Mouse (Mus musculus): Measurements from ENCODE around the gene Pla2g3. TPM values are rescaled to one million over a fixed set of nuclear protein-coding genes. Genes with fewer than 3 reads are reported as not detected.

The Pla2g3 gene
- polyA plus RNA-seq, 1 experiment from 2014 or later, result 0.22 TPM

DNA sequence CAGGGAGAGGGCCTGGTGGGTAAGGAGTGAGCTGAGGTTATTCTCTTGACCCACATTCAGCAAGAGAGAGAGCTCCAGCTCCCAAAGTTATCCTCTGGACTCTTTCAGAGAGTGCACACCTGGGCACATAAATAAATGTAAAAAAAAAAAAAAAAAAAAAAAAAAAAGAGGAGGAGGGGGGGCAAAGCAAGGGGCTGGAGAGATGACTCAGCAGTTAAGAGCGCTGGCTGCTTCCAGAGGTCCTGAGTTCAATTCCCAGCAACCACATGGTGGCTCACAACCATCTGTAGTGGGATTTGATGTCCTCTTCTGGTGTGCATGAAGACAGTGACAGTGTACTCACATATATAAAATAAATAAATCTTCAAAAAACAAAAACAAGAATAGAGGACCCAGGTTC, 9.2 kb downstream of the Pla2g3 start:
- no peak overlapping the region for H3K9ac ChIP-seq
- peaks cover under 1% of the 10 kb centered on the region; the same call in 1 of the 2 replicates for H3K27me3 ChIP-seq
- no peaks in the 10 kb centered on the region for H3K4me1 ChIP-seq
- no peaks in the 10 kb centered on the region for H3K36me3 ChIP-seq
- 100% methylated on average over 1 of the region's 1 CpGs for WGBS
- no peak overlapping the region for H3K4me2 ChIP-seq (replicated peaks)
- ATAC-seq (ENCODE audit: low FRiP score, low read depth), result no peak
- H3K27ac ChIP-seq, result no peak overlapping the region
- H3K4me3 ChIP-seq, result no peak overlapping the region
- no peaks in the 10 kb centered on the region for H3K9me3 ChIP-seq

DNA sequence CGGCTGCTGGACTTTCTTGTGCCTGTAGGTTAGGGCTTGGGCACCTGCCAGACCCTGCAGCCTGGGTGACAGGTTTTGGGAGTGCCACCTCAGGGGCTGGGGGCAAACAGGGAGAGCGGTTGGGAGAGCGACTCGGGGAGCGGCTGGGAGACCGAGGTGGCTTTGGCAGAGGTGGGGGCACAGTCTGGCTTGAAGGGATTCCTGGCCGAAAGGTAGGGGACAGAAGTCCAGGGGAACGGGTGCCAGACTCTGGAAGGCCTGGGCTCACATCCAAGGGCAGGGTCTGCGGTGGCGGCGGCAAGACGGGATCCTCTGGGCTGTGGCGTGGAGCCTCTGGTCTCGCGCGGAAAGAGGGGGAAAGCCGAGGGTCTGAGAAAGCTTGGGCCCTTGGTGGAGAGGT, 14.0 kb downstream of the Pla2g3 start:
- Histone ChIP-seq H3K9me3 (no peaks in the 10 kb centered on the region), H3K27me3 (peaks cover 5% of the 10 kb centered on the region; the same call in 1 of the 2 replicates), H3K36me3 (no peaks in the 10 kb centered on the region), H3K9ac (no peak overlapping the region), H3K4me2 (replicated peaks) (no peak overlapping the region), H3K4me1 (no peaks in the 10 kb centered on the region), H3K27ac (no peak overlapping the region), H3K4me3 (no peak overlapping the region)
- 79% methylated on average over 17 of the region's 17 CpGs for WGBS
- no peak for ATAC-seq (ENCODE audit: low FRiP score, low read depth)

DNA sequence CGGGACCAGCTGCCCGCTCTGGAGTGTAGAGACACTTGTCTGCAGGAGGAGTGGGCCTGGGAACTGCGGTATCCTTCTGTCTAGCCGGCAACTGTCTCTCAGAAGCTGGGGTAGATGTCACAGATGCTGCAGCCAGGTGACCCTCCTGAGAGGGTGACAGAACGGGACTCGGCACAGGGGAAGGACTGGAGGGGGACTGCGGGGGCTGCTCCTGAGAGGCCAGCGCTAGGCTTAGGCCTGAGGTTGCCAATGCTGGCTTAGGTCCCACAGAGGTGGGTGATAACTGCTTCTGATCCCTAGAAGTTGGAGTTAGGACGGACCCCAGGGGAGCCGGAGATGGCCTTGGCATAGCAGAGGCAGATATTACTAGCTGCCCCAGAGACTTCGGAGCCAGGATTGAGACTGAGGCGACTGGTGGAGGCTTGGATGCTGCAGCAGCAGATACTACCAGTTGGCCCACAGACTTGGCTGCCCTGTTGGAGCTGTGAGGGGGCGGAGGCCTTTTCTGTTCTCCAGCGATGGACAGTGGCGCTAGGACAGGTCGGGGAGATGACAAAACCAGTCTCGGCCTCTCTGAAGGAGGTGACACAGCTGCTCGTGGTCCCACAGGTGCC, 14.5 kb downstream of the Pla2g3 start:
- WGBS, result 78% methylated on average over 18 of the region's 18 CpGs
- Histone ChIP-seq H3K9me3 (no peaks in the 10 kb centered on the region), H3K4me1 (no peaks in the 10 kb centered on the region), H3K4me3 (no peak overlapping the region), H3K27me3 (peaks cover 5% of the 10 kb centered on the region; the same call in 1 of the 2 replicates), H3K4me2 (replicated peaks) (no peak overlapping the region), H3K27ac (no peak overlapping the region), H3K36me3 (no peaks in the 10 kb centered on the region), H3K9ac (no peak overlapping the region)
- ATAC-seq (ENCODE audit: low FRiP score, low read depth), result no peak

DNA sequence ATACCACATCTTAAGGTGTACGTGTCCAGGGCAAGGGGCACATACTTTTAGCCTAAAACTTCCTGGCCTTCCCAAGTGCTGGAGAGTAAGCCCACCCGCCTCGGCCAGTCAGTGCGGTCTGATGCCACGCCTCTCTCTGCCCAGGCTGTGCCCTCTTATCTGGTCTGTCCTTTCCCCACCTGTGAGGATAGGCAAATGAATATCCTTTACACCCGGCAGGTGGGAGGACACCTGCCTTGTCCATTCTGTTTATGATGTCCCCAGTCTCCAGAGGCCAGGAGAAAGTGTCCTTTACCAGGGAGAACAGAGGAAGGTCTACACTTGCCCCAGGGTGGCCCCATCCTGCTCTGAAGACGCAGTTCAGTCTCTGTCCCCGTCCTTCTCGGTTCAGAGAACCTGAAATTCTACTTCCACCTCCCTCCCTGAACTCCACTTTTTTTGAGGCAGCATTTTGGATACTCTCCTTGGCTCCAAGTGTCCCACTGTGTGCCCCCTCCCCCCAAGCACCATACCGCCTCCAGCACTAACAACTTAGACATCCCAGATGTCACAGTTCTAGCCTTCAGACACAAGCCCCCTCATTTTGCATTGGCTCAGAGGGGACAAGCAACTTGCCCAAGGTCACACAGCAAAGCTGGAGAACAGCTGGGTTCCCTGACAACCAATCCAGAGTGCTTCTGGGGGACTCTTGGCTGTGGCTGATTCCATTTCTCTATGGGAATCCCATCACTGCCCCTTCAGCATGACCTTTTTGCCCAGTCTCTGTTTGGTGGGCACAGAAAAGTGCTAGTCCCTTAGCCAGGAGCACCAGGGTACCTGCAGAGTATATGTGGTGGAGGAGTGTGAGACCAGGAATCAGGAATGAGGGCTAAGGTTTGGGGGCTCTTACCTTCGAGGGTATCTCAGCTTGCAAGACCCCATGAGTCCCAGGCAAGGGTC, 15.9 kb downstream of the Pla2g3 start:
- no peak overlapping the region for H3K9ac ChIP-seq
- no peak overlapping the region for H3K4me2 ChIP-seq (replicated peaks)
- H3K9me3 ChIP-seq, result no peaks in the 10 kb centered on the region
- no peak overlapping the region for H3K4me3 ChIP-seq
- no peak overlapping the region for H3K27ac ChIP-seq
- no peak for ATAC-seq (ENCODE audit: low FRiP score, low read depth)
- no peaks in the 10 kb centered on the region for H3K4me1 ChIP-seq
- no peaks in the 10 kb centered on the region for H3K36me3 ChIP-seq
- 63% methylated on average over 11 of the region's 11 CpGs for WGBS
- H3K27me3 ChIP-seq, result peaks cover 5% of the 10 kb centered on the region; the same call in 1 of the 2 replicates

DNA sequence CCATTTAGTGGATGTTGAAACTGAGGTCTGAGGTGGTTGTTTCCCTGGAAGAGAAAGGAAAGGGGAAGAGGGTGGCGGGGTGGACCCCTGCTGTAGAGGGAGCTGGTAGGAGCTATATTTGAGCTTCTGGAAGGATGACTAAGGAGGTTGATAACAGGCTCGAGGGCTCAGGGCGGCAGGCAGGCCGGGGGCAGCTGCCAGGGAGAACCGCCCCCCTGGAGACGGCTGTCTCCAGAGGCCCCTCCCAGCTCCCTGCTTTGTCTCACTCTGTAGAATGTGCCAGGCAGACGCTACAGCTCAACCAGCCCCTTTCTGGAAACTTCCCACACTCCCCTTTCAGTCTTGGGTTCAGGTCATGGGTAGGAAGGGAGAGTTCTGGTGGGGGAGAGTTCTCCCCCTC, 20.1 kb downstream of the Pla2g3 start:
- H3K4me2 ChIP-seq (replicated peaks), result no peak overlapping the region
- no peaks in the 10 kb centered on the region for H3K9me3 ChIP-seq
- H3K4me1 ChIP-seq, result no peaks in the 10 kb centered on the region
- H3K27ac ChIP-seq, result no peak overlapping the region
- no peak overlapping the region for H3K9ac ChIP-seq
- 49% methylated on average over 7 of the region's 7 CpGs for WGBS
- no peaks in the 10 kb centered on the region for H3K36me3 ChIP-seq
- H3K27me3 ChIP-seq, result no peaks in the 10 kb centered on the region
- H3K4me3 ChIP-seq, result no peak overlapping the region
- no peak for ATAC-seq (ENCODE audit: low FRiP score, low read depth)

DNA sequence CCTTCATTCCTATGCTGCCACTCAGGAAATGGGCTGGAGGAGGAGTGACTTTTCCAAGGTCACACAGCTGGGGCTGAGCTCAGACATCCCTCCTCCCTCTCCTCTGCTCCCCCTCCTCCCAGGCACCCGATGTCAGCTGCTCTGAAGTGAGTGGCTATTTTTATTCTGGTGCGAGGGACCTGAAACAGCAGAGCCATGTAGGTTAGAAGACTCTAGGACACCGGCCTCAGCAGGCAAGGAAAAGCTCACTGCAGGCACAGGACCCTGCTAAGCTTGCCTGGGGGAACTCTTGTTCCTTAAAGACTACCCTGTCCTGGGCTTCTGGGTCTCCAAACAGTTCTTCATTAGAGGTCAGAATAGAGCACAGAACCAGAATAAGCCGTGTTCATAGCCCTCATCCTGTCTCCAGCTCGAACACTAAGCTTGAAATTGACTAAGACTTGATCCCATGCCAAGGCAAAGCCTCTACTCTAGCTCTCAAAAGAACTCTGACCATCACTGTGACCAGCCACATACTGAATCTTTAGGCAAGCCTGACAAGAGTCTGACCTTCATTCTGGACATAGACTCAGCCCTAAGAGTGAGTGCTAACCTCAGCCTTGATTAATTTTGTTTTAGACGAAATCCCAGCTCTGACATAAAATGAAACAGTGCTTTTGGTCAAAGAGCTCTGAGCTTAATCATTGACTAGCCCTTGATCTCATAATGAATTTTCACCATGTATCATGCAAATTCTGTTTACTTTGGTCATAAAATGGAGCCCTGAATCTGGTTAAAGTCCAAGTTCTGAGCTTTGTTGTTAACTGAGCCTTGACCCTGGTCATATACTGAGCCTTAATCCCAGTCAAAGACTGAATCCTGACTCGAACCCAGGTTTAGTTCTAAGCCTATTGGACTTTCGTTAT, 21.3 kb downstream of the Pla2g3 start:
- 75% methylated on average over 8 of the region's 8 CpGs for WGBS
- no peak for ATAC-seq (ENCODE audit: low FRiP score, low read depth)
- no peak overlapping the region for H3K9ac ChIP-seq
- H3K9me3 ChIP-seq, result no peaks in the 10 kb centered on the region
- no peaks in the 10 kb centered on the region for H3K27me3 ChIP-seq
- no peaks in the 10 kb centered on the region for H3K36me3 ChIP-seq
- H3K4me3 ChIP-seq, result no peak overlapping the region
- H3K4me1 ChIP-seq, result no peaks in the 10 kb centered on the region
- H3K4me2 ChIP-seq (replicated peaks), result no peak overlapping the region
- no peak overlapping the region for H3K27ac ChIP-seq

DNA sequence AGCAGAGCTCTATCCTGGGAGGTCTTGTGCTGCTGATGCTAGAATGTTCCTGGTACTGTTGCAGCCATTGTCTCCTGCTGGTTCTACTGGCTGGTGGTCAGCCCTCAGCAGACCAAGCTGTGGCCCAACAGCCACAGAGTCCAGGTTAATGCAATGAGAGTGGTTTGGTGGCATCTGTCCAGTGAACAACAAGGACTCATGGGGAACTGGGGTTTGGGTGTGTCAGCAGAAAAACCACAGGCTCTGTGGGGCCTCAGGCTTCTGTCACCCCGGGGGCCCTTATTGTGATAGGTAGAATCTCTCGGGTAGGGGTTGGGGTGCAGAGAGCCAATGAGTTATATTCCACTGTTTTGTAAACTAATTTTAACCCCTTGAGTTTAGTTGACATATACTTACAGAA, 22.2 kb downstream of the Pla2g3 start:
- Histone ChIP-seq H3K9me3 (no peaks in the 10 kb centered on the region), H3K27me3 (peaks cover under 1% of the 10 kb centered on the region; the same call in 1 of the 2 replicates), H3K4me1 (peaks cover 1% of the 10 kb centered on the region), H3K4me2 (replicated peaks) (no peak overlapping the region), H3K36me3 (no peaks in the 10 kb centered on the region), H3K9ac (no peak overlapping the region), H3K4me3 (no peak overlapping the region), H3K27ac (no peak overlapping the region)
- 85% methylated on average over 2 of the region's 2 CpGs for WGBS
- ATAC-seq (ENCODE audit: low FRiP score, low read depth), result no peak

DNA sequence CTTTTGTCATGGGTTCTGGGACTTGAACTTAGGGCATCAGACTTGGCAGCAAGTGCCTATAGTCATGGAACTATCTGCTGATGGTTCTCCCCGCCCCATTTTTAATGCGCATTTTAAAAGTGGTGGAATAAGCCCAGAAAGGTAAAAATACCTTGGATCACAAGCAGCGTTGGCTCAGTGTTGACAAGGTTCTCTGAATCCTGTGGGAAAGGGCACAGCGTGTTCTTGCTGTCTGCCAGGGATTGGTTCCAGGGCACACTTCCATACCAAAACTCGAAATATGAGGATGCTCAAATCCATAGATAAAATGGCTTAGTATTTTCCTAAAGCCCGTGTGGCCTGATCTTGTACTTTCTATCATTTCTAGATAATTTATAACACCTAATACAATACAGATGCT, 25.2 kb downstream of the Pla2g3 start:
- H3K27me3 ChIP-seq, result peaks cover 28% of the 10 kb centered on the region
- H3K4me1 ChIP-seq, result peaks cover 29% of the 10 kb centered on the region
- no peak overlapping the region for H3K27ac ChIP-seq
- no peak overlapping the region for H3K4me2 ChIP-seq (replicated peaks)
- no peak for ATAC-seq (ENCODE audit: low FRiP score, low read depth)
- 83% methylated on average over 6 of the region's 6 CpGs for WGBS
- no peak overlapping the region for H3K9ac ChIP-seq
- H3K9me3 ChIP-seq, result no peaks in the 10 kb centered on the region
- no peak overlapping the region for H3K4me3 ChIP-seq
- H3K36me3 ChIP-seq, result no peaks in the 10 kb centered on the region

DNA sequence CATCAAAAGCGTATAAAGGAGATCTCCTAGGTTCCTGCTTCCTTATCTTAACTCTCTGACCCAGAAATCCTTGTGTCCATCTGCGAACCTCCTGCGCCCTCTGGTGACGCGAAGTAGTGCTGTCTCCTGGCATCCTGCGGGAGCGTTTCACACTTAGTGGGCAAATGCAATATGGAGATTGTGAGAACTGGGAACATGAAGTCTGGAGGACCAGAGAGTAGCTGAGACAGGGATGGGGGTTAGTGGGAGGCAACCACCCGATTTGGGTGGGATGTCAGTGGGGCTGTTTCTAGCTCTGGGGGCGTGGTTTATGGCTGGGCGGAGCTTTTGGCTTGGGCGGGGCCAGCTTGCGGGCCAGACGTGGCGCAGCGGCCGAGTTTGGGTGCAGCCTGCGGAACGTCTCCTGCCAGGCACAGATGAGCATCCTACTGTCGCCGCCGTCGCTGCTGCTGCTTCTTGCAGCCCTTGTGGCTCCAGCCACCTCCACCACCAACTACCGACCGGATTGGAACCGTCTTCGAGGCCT, 26.5 kb downstream of the Pla2g3 start, which contains the start of gene Selenom:
Gene Selenom (plus strand): TSS at position 156 of the 526 bp plus-strand sequence.
- ATAC-seq (ENCODE audit: low FRiP score, low read depth), result peak; percentile 82
- Histone ChIP-seq H3K36me3 (peaks cover 9% of the 10 kb centered on the region), H3K4me3 (peak within 1 kb of the TSS; percentile 60), H3K9me3 (no peaks in the 10 kb centered on the region), H3K27ac (no peak within 1 kb of the TSS; the same call in 1 of the 2 replicates), H3K4me1 (peaks cover 29% of the 10 kb centered on the region), H3K9ac (peak within 1 kb of the TSS; percentile 79), H3K27me3 (peaks cover 28% of the 10 kb centered on the region), H3K4me2 (replicated peaks) (peak within 1 kb of the TSS; percentile 77)
- WGBS, result 0% methylated on average over 26 of the region's 26 CpGs

DNA sequence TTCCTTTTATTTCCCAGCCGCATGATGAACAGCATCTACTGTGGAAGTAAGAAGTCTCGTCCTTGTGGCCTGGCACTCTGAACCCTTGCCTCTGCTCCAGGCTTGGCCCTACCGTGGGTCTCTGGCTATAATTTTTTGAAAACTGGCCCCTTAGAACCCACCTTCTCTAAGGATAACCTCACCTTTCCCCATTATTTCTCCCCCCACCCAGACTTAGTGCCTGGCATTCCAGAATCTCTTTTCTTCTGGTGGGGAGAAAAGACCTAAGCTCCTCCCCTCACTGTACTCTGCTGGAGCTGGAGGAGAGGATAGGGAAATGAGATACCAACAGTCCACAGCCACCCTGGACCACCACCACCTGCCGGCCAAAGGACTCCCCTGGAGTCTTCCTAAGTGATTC, 27.1 kb downstream of the Pla2g3 start:
- Histone ChIP-seq H3K4me1 (peaks cover 29% of the 10 kb centered on the region), H3K9ac (peak overlapping the region; percentile 79), H3K9me3 (no peaks in the 10 kb centered on the region), H3K27me3 (peaks cover 28% of the 10 kb centered on the region), H3K4me3 (peak overlapping the region; percentile 60), H3K36me3 (peaks cover 15% of the 10 kb centered on the region), H3K4me2 (replicated peaks) (peak overlapping the region; percentile 77), H3K27ac (no peak overlapping the region; the same call in 1 of the 2 replicates)
- 9% methylated on average over 4 of the region's 4 CpGs for WGBS
- peak; percentile 29 for ATAC-seq (ENCODE audit: low FRiP score, low read depth)

DNA sequence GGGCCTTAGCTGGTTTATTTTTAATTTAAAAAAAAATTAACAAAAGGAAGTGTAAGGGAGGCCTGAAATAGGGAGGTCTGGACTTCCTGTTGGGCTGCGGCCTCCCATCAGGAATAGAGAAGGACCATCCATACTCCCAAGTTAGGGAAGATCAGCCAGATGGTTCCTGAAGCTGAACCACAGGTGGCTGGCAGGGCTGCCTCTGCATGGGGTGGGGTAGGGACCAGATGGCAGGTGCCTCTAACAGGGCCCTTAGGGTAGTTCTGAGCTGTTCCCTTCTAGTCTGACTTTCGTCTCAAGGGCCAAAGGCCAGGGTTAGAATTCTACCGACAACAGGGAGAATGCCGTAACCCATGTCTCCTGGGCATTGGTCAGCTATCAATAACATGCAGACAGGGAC, 27.6 kb downstream of the Pla2g3 start:
- H3K36me3 ChIP-seq, result peaks cover 19% of the 10 kb centered on the region
- peak overlapping the region; percentile 60 for H3K4me3 ChIP-seq
- peaks cover 28% of the 10 kb centered on the region for H3K27me3 ChIP-seq
- no peak overlapping the region for H3K27ac ChIP-seq
- peaks cover 29% of the 10 kb centered on the region for H3K4me1 ChIP-seq
- H3K9me3 ChIP-seq, result no peaks in the 10 kb centered on the region
- H3K9ac ChIP-seq, result no peak overlapping the region; the same call in 1 of the 2 replicates
- 72% methylated on average over 4 of the region's 4 CpGs for WGBS
- no peak; the same call in 1 of the 2 replicates for ATAC-seq (ENCODE audit: low FRiP score, low read depth)
- peak overlapping the region; percentile 77 for H3K4me2 ChIP-seq (replicated peaks)
